Mouse (Mus musculus) bone marrow macrophage, adult 2 months (primary cell): Measurements from ENCODE around the gene Art5.

Source experiments
- CTCF ChIP-seq: IDR thresholded peaks from 2 replicates; pipeline ENCODE4 v1.5.1; 2012; ENCODE audit warnings: low read depth, mild to moderate bottlenecking, low read length, moderate library complexity
- POLR2A ChIP-seq: IDR thresholded peaks from 2 replicates; pipeline ENCODE4 v1.6.1; 2012; ENCODE audit warnings: mild to moderate bottlenecking, low read depth, low read length, borderline replicate concordance

- no peak for TF ChIP-seq POLR2A
- TF ChIP-seq CTCF, result no peak
These were observed 42.9 kb downstream of the Art5 start for GRCm38 (mm10) chr7:102066363-102066762.
